Mouse (Mus musculus) ovary, adult 18-20 months (tissue): ENCODE measurements around the gene Lfng.

ENCODE experiments used
- DNase-seq: peaks from one replicate; pipeline ENCODE4 v3.0.0; 2022; ENCODE audit warnings: low spot score, mixed read lengths

The Lfng gene

GRCm38 (mm10) chr5:140607001-140607835 is at the start of gene Lfng:
TSS of gene Lfng (plus strand) at chr5:140607320.
- peak; percentile 76 for DNase-seq

GRCm38 (mm10) chr5:140562601-140563000 is 44.5 kb upstream of the Lfng start:
- DNase-seq, result no peak

GRCm38 (mm10) chr5:140564896-140565295 is 42.2 kb upstream of the Lfng start, which contains the start of gene Grifin:
TSS of gene Grifin (minus strand) at chr5:140565071.
- no peak for DNase-seq

- no peak for DNase-seq
These were observed 41.7 kb upstream of the Lfng start for GRCm38 (mm10) chr5:140565451-140565850.

GRCm38 (mm10) chr5:140565856-140566255 is 41.3 kb upstream of the Lfng start:
- DNase-seq, result peak; percentile 52

- DNase-seq, result no peak
These were observed 40.8 kb upstream of the Lfng start for GRCm38 (mm10) chr5:140566271-140566670.

GRCm38 (mm10) chr5:140567321-140567720 is 39.8 kb upstream of the Lfng start:
- DNase-seq, result peak; percentile 56

- DNase-seq, result no peak
These were observed 39.4 kb upstream of the Lfng start for GRCm38 (mm10) chr5:140567751-140568150.

- DNase-seq, result peak; percentile 60
These were observed 38.7 kb upstream of the Lfng start for GRCm38 (mm10) chr5:140568321-140568970.

GRCm38 (mm10) chr5:140569032-140569595 is 38.0 kb upstream of the Lfng start:
- no peak for DNase-seq

GRCm38 (mm10) chr5:140570223-140570870 is 36.8 kb upstream of the Lfng start:
- DNase-seq, result no peak

- DNase-seq, result no peak
These were observed 35.9 kb upstream of the Lfng start for GRCm38 (mm10) chr5:140571201-140571600.

GRCm38 (mm10) chr5:140571673-140572072 is 35.4 kb upstream of the Lfng start:
- no peak for DNase-seq

GRCm38 (mm10) chr5:140572611-140573010 is 34.5 kb upstream of the Lfng start:
- DNase-seq, result no peak

GRCm38 (mm10) chr5:140575381-140575866 is 31.7 kb upstream of the Lfng start:
- no peak for DNase-seq

- DNase-seq, result no peak
These were observed 27.9 kb upstream of the Lfng start for GRCm38 (mm10) chr5:140579221-140579620.

- no peak for DNase-seq
These were observed 27.3 kb upstream of the Lfng start for GRCm38 (mm10) chr5:140579771-140580170.

GRCm38 (mm10) chr5:140581569-140581968 is 25.6 kb upstream of the Lfng start:
- no peak for DNase-seq

- DNase-seq, result no peak
These were observed 24.0 kb upstream of the Lfng start for GRCm38 (mm10) chr5:140582995-140583731.

GRCm38 (mm10) chr5:140583732-140584368 is 23.3 kb upstream of the Lfng start:
- DNase-seq, result no peak
